Mouse (Mus musculus) mouse trophoblast stem cell (cell line): Measurements from ENCODE around the gene Krt84.
"Not testable (repeated sequence)": the region's sequence is repeated elsewhere in the genome, so short reads cannot be mapped to it uniquely, and the experiment has no call there.

Experiments used
- in situ Hi-C, 2 experiments: fragments of 300-500 bp; cut with MseI, MboI; formaldehyde crosslinking; loops; 2 replicates in 1 of 2; 3 replicates in 1 of 2; pipeline ENCODE4 v1.15.1; 2025

The Krt84 gene

GRCm38 (mm10) chr15:101532720-101533119 lies at the start of gene Krt84:
TSS of gene Krt84 (minus strand) at chr15:101532820.
- in situ Hi-C loops, result no loop called here

DNA sequence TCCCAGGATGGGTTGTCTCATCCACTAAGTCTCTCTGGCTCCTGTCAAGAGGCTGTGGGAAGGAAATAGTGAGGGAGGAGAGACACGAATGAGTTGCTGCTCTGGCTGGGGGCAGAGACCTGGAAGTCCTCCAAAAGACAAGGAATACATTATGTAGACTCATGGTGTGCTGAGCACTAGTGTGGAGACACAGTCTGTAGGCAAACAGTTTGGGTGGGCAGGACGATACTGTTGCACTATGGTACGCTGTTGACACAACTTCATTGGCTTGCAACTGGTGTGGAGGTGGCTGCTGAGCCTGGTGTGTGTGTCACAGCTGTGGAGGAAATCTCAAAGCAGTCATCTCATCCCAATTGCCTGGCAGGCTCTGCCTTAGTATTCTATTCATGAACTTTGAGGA lies 49.1 kb upstream of the Krt84 start:
- in situ Hi-C loops, result no loop called here

DNA sequence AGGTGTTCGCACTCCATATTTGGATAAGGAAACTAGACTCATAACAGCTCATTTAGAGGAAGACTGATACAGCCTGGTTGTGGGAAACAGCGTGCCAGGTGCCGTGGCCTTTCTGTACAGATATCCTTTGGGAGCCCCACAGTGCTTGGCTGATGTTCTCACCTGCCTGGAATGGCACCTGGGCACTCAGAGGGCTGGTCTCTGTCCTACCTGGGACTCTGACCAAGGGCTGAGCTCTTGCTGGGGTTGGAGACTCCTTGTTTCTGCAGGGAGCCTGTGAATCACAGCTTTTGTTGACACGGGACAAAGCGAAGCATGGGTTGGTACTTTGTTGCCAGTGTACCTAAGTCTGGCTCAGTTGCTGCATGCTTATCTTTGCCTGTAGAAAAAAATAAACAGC lies 42.9 kb upstream of the Krt84 start:
- in situ Hi-C loops, result no loop called here

DNA sequence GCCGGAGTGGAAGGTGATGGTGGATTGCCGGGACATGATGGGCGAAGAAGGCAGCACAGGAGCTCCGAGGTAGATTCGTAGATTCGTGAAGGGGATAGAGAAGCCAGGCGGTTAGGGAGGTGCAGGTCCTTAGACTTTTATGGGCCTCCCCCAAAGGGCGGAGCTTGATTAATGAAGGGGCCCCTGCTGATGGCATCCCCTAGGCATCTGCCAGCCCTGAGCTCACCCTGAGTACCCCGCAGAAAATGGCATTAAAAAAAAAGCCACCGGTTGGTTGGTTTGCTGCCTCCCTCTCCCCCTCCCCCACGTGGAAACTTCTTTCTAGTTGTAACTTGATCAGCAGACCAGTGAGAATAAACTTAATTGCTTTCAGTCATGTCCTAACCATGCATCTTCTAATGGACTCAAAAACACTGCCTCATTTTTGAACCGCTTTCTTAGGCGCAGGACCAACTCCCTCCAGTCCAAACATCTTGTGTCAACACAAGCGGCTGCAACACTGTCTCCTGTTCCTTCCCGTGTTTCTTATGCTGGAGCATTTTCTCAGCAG lies 41.3 kb upstream of the Krt84 start, which contains the start of gene Krt75:
Gene Krt75 (minus strand): TSS at position 109 of the 550 bp plus-strand sequence.
- in situ Hi-C loops, result no loop called here

DNA sequence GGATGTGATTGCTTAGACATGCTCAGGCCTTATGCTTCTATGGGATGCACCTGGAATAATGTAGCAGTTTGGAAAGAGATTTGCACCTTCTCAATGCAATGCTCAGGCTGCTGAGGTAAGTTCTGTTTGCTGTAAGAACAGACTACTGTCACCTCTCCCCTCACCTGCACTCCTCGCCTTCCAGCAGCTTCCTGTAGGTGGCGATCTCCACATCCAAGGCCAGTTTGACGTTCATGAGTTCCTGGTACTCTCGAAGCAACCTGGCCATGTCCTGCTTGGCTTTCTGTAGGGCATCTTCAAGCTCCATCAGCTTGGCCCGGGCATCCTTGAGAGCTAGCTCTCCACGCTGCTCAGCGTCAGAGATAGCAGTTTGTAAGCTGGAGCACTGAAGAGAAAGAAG lies 35.2 kb upstream of the Krt84 start:
- in situ Hi-C loops, result no loop called here

GRCm38 (mm10) chr15:101562850-101563249 lies 30.2 kb upstream of the Krt84 start, which contains the start of gene Krt90:
TSS of gene Krt90 (minus strand) at chr15:101562950.
- in situ Hi-C loops, result no loop called here

GRCm38 (mm10) chr15:101558034-101558646 lies 25.5 kb upstream of the Krt84 start:
- in situ Hi-C loops, result no loop called here

- in situ Hi-C loops, result no loop called here
Measured at GRCm38 (mm10) chr15:101553169-101553568, 20.5 kb upstream of the Krt84 start.

DNA sequence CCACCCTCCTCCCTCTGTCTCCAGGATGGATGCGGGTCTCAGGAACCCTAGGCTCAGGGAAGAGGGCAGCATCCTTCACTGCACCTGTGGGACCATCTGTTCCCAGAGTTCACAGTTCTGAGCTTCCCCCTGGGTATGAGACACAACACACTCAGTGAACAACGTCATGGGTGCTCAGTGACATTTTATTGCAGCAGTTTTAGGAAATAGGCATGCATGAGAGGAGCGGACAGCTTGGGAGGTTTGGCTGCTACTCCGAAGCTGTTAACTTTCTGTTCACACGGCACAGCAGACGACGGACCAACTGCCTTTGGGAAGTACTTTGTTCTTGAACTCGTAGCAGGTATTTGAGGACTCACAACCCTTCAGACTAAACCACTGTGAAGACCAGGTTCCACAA lies 19.6 kb upstream of the Krt84 start:
- in situ Hi-C loops, result no loop called here

GRCm38 (mm10) chr15:101550567-101550966 lies 17.9 kb upstream of the Krt84 start, which contains the start of gene Krt82:
TSS of gene Krt82 (minus strand) at chr15:101550667.
- in situ Hi-C loops, result no loop called here

GRCm38 (mm10) chr15:101544478-101544877 lies 11.9 kb upstream of the Krt84 start:
- in situ Hi-C loops, result no loop called here

DNA sequence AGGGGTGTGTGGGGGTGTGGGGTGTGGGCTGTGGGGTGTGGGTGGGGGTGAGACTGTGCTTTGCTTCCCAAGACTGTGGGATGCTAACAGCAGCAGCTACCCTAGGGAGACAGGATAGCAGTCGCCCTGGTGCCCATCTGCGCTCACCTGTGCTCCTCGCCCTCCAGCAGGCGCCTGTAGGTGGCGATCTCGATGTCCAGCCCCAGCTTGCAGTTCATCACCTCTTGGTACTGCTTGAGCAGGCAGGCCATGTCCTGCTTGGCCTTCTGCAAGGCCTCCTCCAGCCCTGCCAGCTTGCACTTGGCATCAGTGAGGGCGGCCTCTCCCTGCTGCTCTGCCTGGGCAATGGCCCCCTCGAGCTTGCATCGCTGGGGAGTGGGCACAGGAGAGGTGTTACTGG lies 9.9 kb upstream of the Krt84 start:
- in situ Hi-C loops, result no loop called here

DNA sequence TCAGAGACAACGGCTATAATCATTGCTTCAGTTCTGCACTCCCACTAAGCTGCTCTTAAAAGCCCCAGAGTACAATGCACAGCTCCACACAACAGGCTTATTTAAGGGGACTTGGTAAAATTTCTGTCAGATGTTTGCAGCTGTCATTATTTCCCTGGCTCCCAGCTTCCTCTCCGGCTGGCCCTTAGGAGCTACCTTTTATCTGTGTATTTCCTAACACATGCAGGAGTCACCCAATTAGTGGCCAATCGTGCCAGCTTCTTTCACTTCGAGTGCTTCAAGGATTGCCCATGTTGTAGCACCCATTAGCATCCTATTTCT lies 5.9 kb upstream of the Krt84 start:
- in situ Hi-C loops, result no loop called here

DNA sequence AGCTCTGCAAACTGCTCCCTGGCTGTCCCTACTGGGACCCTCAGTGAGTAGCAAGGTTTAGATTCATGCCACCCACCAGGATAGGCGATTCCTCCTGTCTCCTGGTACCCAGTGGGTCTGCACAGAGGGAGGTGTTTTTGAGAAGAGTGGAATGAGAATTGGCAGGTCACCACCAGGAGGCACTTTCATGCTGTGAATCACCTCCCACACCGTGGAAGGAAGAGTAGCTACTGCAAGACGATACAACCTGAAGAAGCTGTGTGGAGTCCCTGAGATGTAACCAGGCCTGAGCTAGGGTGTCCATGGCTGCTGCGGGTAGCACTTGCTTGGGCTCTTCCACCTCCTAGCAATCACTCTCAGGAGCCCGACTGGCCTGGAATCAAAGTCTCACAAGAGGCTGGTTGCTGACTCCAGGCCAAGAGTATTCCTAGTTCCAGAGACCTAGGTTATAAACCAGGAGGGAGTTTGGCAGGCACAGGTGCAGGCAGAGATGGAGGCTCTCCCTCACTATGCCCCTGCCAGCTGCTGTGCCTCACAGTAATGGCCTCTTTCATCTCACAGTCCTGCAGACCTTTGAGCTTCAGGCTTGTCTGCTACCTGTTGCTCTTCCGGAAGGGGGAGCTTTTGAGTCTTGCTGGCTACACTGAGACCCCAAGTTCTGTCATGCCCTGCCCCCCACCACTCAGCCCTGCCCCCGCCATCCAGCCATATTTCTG lies 5.4 kb upstream of the Krt84 start:
- in situ Hi-C loops, result no loop called here

DNA sequence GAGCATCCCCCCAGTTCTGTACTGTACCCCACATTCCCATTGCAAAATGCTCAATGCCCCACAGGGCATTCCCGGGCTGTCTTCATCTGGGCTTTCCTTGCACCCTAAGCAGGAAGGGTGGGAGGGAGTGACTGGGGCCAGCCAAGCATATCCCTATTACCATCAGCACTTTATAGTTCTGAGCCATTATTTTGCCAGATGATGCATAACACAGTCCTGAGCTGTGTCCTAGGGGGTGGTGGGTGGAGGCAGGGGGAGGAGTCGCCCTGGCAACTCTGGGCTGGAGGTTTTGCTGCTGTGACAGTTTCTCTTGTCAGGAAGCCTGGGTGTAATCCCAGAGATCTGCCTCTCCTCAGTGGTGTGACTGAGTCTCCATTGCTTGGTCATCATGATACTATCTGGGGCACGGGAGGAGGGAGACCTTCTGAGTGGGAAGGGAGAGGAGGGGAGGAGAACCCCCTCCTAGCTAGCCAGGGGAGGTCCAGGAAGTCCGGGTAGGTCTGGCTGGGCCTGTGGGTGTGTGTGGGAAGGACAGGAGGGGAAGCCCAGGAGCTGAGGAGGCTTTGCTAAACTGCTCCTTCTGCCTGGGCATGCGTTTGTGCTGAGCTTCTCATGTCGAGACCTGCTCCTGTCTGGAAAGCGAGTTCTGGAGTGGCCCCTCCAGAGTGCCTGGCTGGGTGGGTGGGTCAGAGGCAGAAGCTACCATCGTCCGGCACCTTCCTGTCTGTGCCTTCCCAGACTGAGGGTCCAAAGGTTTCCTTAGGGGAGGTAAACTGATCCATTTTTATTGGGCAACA lies 3.6 kb upstream of the Krt84 start:
- in situ Hi-C loops, result no loop called here

DNA sequence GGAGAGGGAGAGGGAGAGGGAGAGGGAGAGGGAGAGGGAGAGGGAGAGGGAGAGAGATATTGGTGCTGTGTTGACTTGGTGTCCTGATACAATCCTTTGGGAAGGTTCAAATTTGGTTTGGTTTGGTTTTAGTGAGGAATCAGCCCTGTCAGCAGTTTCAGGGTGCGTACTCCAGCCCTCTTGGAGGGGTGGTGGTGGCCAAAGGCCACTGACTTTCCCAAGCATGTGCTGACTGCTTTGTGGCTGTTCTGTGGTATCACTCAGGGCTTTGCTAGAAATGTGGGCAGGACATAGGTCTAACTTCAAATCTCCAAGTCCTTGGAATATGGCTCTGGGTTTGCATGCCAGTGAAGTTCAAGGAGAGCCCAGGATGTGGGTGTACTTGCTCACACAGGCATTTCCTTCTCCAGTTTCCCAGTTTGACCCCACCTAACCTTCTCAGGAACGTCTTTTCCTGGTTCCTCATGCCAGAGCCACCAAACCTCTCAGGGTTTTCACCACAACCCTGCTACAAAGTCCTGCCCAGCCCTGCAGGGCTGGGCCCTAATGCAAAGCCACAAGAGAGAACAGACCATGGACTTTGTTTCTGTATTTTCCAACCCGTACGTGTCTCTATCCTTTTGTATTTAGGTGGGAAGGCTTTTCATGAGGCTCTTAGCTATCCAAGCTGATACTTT lies 9.9 kb downstream of the Krt84 start:
- in situ Hi-C loops, result loop anchor here (5.0 to 10.0 kb wide), 3 partner anchors 250 to 542 kb away; no protein-coding TSS in a partner anchor

DNA sequence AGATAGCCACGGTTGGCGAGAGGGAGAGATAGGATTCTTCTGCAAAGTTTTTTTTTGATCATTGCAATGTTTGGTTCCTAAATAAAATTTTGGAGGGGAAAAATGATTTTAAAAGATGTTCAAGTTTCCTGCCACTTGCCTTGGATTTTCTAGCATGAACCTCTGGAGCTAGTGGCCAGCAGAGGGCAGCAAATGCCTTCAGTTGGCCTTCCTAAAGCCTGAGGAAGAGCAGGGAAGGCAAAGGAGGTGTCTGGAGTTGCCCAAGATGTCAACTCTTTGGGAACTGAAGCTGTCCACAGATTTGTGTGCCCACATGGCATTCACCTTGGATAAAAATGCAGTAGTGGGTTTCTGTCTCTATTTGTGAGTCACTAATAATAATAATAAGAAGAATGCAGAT lies 12.8 kb downstream of the Krt84 start:
- in situ Hi-C loops, result loop anchor here (5.0 to 10.0 kb wide), 3 partner anchors 253 to 545 kb away; no protein-coding TSS in a partner anchor

- in situ Hi-C loops, result not testable (repeated sequence)
Measured at GRCm38 (mm10) chr15:101517161-101517560, 15.5 kb downstream of the Krt84 start, which contains the start of gene Gm49425. TSS of gene Gm49425 (minus strand) at chr15:101517261.

DNA sequence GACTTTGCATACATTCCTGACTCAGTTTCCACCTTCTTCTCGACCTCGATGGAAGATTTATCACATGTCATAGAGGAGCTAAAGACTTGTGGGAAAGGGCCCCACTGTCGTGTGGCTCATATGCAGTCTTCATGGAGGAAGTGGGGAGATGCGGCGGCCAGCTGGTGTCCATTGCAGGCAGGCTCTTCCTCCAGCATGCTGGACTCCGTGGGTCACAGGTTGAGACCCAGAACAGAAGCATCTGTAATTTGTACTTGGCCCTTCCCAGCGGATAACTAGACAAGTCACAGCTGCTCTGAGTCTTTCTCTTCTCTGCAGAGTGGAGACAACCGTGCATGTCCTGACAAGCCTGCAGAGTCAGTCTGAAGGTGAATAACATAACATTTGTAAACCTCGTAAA lies 24.4 kb downstream of the Krt84 start:
- in situ Hi-C loops, result no loop called here

DNA sequence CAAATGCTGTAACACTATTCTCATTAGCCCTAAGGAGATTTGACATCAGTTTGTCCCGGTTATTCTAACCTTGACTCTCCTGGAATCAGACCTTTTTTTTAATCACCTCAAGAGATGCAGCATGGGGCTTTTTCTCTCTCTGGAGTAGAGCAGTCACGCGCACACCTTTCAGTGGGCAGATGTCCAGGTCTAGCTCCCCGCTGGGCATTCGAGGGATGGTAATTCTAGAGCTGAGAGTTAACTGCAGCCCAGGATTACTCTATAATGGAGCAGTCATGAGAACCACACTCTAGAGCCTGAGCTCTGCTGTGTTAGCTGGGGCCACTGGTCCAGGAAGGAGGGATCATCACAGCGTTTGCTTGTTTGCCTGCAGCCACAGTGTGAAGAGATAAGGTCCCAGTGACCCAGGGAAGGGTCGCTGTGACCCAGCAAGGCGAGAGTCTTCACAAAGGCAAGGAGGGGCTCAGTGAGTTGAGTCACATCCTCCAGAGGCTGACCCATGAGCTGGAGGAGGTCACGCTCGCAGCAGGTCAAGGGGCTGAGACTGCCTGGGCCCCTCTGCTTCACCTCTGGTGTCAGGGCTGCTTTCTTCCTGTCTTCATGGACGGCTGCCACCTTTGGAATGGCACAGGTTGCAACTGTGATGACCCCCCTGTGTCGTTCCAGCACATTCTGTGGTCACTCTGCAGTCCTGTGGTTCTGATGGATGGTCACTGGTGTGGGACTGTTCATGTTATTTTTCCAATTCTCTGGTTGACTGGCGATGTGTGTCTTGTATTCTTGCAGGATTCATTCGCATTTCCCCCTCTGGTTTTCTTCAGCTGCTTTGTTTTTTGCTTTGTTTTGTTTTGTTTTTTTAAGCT lies 25.5 kb downstream of the Krt84 start:
- in situ Hi-C loops, result no loop called here
